Mouse (Mus musculus): ENCODE data around the gene LTO1. TPM values are rescaled to one million over a fixed set of nuclear protein-coding genes. Genes with fewer than 3 reads are reported as not detected.
"Not testable (repeated sequence)": the region's sequence is repeated elsewhere in the genome, so short reads cannot be mapped to it uniquely, and the experiment has no call there.

Gene LTO1
- 8.3 and 9.4 TPM in 2 replicates for polyA plus RNA-seq (2015; fragmentation: Nextera tagmentation; extraction: Ambion mirVana)

- Histone ChIP-seq H3K4me3 (replicated peaks) (peak within 1 kb of the TSS; percentile 91), H3K27ac (replicated peaks) (peak within 1 kb of the TSS; percentile 71), H3K36me3 (replicated peaks) (peaks cover 26% of the 10 kb centered on the region), H3K27me3 (0 out of 2 replicates have a peak, but pooled peaks cover 4% of the 10 kb centered on the region), H3K4me2 (peak within 1 kb of the TSS; percentile 93), H3K4me1 (replicated peaks) (peaks cover 20% of the 10 kb centered on the region), H3K9ac (peak within 1 kb of the TSS; percentile 80), H3K9me3 (replicated peaks) (no peaks in the 10 kb centered on the region)
- ATAC-seq (ENCODE audit: insufficient read depth): peak; percentile 96
- WGBS (ENCODE audit: insufficient replicate concordance): under 1% methylated on average over 55 of the region's 55 CpGs
Measured at GRCm38 (mm10) chr7:144914948-144915750, at the start of gene LTO1. Gene LTO1, plus strand, starts transcription at chr7:144915100.

- Histone ChIP-seq H3K27me3 (peaks cover 65% of the 10 kb centered on the region), H3K4me2 (no peak overlapping the region), H3K27ac (replicated peaks) (no peak overlapping the region), H3K4me1 (replicated peaks) (no peaks in the 10 kb centered on the region), H3K4me3 (replicated peaks) (no peak overlapping the region), H3K9me3 (replicated peaks) (no peaks in the 10 kb centered on the region), H3K9ac (no peak overlapping the region), H3K36me3 (replicated peaks) (no peaks in the 10 kb centered on the region)
- 44% methylated on average over 4 of the region's 4 CpGs for WGBS (ENCODE audit: insufficient replicate concordance)
- no peak for ATAC-seq (ENCODE audit: insufficient read depth)
Measured at GRCm38 (mm10) chr7:144867161-144867560, 47.7 kb upstream of the LTO1 start.

GRCm38 (mm10) chr7:144867602-144868001 is 47.3 kb upstream of the LTO1 start:
- 62% methylated on average over 8 of the region's 8 CpGs for WGBS (ENCODE audit: insufficient replicate concordance)
- H3K27me3 ChIP-seq: peaks cover 61% of the 10 kb centered on the region
- H3K27ac ChIP-seq (replicated peaks): no peak overlapping the region

GRCm38 (mm10) chr7:144872420-144872819 is 42.5 kb upstream of the LTO1 start:
- no peaks in the 10 kb centered on the region for H3K4me1 ChIP-seq (replicated peaks)
- 34% methylated on average over 4 of the region's 4 CpGs for WGBS (ENCODE audit: insufficient replicate concordance)
- ATAC-seq (ENCODE audit: insufficient read depth): no peak
- H3K9me3 ChIP-seq (replicated peaks): no peaks in the 10 kb centered on the region
- H3K4me2 ChIP-seq: no peak overlapping the region
- no peaks in the 10 kb centered on the region for H3K36me3 ChIP-seq (replicated peaks)
- H3K27me3 ChIP-seq: peaks cover 32% of the 10 kb centered on the region
- H3K4me3 ChIP-seq (replicated peaks): no peak overlapping the region
- no peak overlapping the region for H3K27ac ChIP-seq (replicated peaks)
- no peak overlapping the region for H3K9ac ChIP-seq

More at GRCm38 (mm10) chr7:144867602-144868001, 47.3 kb upstream of the LTO1 start:
- no peak for ATAC-seq (ENCODE audit: insufficient read depth)
- no peaks in the 10 kb centered on the region for H3K4me1 ChIP-seq (replicated peaks)
- H3K36me3 ChIP-seq (replicated peaks): no peaks in the 10 kb centered on the region
- no peak overlapping the region for H3K9ac ChIP-seq
- H3K9me3 ChIP-seq (replicated peaks): no peaks in the 10 kb centered on the region
- H3K4me3 ChIP-seq (replicated peaks): no peak overlapping the region
- H3K4me2 ChIP-seq: no peak overlapping the region

GRCm38 (mm10) chr7:144873160-144873559 is 41.7 kb upstream of the LTO1 start:
- no peak overlapping the region for H3K4me2 ChIP-seq
- no peaks in the 10 kb centered on the region for H3K9me3 ChIP-seq (replicated peaks)
- H3K27me3 ChIP-seq: peaks cover 28% of the 10 kb centered on the region
- no peak for ATAC-seq (ENCODE audit: insufficient read depth)
- H3K27ac ChIP-seq (replicated peaks): no peak overlapping the region
- no peaks in the 10 kb centered on the region for H3K4me1 ChIP-seq (replicated peaks)
- WGBS (ENCODE audit: insufficient replicate concordance): 63% methylated on average over 4 of the region's 4 CpGs
- H3K36me3 ChIP-seq (replicated peaks): no peaks in the 10 kb centered on the region
- H3K9ac ChIP-seq: no peak overlapping the region
- no peak overlapping the region for H3K4me3 ChIP-seq (replicated peaks)

GRCm38 (mm10) chr7:144874226-144874625 is 40.7 kb upstream of the LTO1 start:
- H3K36me3 ChIP-seq (replicated peaks): no peaks in the 10 kb centered on the region
- WGBS (ENCODE audit: insufficient replicate concordance): 58% methylated on average over 4 of the region's 4 CpGs
- no peak overlapping the region for H3K4me3 ChIP-seq (replicated peaks)
- H3K4me1 ChIP-seq (replicated peaks): no peaks in the 10 kb centered on the region
- H3K4me2 ChIP-seq: no peak overlapping the region
- H3K27me3 ChIP-seq: peaks cover 28% of the 10 kb centered on the region
- no peak for ATAC-seq (ENCODE audit: insufficient read depth)
- no peaks in the 10 kb centered on the region for H3K9me3 ChIP-seq (replicated peaks)
- H3K27ac ChIP-seq (replicated peaks): no peak overlapping the region
- no peak overlapping the region for H3K9ac ChIP-seq

GRCm38 (mm10) chr7:144878401-144878800 is 36.5 kb upstream of the LTO1 start:
- no peak for ATAC-seq (ENCODE audit: insufficient read depth)
- 81% methylated on average over 1 of the region's 1 CpGs for WGBS (ENCODE audit: insufficient replicate concordance)

GRCm38 (mm10) chr7:144883106-144883505 is 31.8 kb upstream of the LTO1 start:
- H3K4me2 ChIP-seq: no peak overlapping the region
- H3K9me3 ChIP-seq (replicated peaks): no peaks in the 10 kb centered on the region
- H3K27ac ChIP-seq (replicated peaks): no peak overlapping the region
- no peaks in the 10 kb centered on the region for H3K4me1 ChIP-seq (replicated peaks)
- no peak overlapping the region for H3K4me3 ChIP-seq (replicated peaks)
- no peak for ATAC-seq (ENCODE audit: insufficient read depth)
- H3K9ac ChIP-seq: no peak overlapping the region
- peaks cover 7% of the 10 kb centered on the region for H3K27me3 ChIP-seq
- WGBS (ENCODE audit: insufficient replicate concordance): 43% methylated on average over 2 of the region's 2 CpGs
- no peaks in the 10 kb centered on the region for H3K36me3 ChIP-seq (replicated peaks)

More at GRCm38 (mm10) chr7:144878401-144878800, 36.5 kb upstream of the LTO1 start:
- H3K27me3 ChIP-seq: peaks cover 22% of the 10 kb centered on the region
- no peaks in the 10 kb centered on the region for H3K9me3 ChIP-seq (replicated peaks)
- no peaks in the 10 kb centered on the region for H3K36me3 ChIP-seq (replicated peaks)
- H3K4me3 ChIP-seq (replicated peaks): no peak overlapping the region
- H3K27ac ChIP-seq (replicated peaks): no peak overlapping the region
- H3K4me2 ChIP-seq: no peak overlapping the region
- no peaks in the 10 kb centered on the region for H3K4me1 ChIP-seq (replicated peaks)
- H3K9ac ChIP-seq: no peak overlapping the region

- H3K27me3 ChIP-seq: peaks cover 42% of the 10 kb centered on the region
- H3K4me2 ChIP-seq: no peak overlapping the region
- no peak for ATAC-seq (ENCODE audit: insufficient read depth)
- H3K36me3 ChIP-seq (replicated peaks): no peaks in the 10 kb centered on the region
- H3K4me1 ChIP-seq (replicated peaks): no peaks in the 10 kb centered on the region
- no peaks in the 10 kb centered on the region for H3K9me3 ChIP-seq (replicated peaks)
- WGBS (ENCODE audit: insufficient replicate concordance): 49% methylated on average over 2 of the region's 2 CpGs
- no peak overlapping the region for H3K9ac ChIP-seq
- H3K27ac ChIP-seq (replicated peaks): no peak overlapping the region
- H3K4me3 ChIP-seq (replicated peaks): no peak overlapping the region
Measured at GRCm38 (mm10) chr7:144887672-144888071, 27.2 kb upstream of the LTO1 start.

- no peak for ATAC-seq (ENCODE audit: insufficient read depth)
- no peak overlapping the region for H3K27ac ChIP-seq (replicated peaks)
- H3K36me3 ChIP-seq (replicated peaks): no peaks in the 10 kb centered on the region
- no peak overlapping the region for H3K4me2 ChIP-seq
- no peaks in the 10 kb centered on the region for H3K4me1 ChIP-seq (replicated peaks)
- H3K4me3 ChIP-seq (replicated peaks): no peak overlapping the region
- peaks cover 51% of the 10 kb centered on the region for H3K27me3 ChIP-seq
- H3K9ac ChIP-seq: no peak overlapping the region
- no peaks in the 10 kb centered on the region for H3K9me3 ChIP-seq (replicated peaks)
- 14% methylated on average over 18 of the region's 18 CpGs for WGBS (ENCODE audit: insufficient replicate concordance)
Measured at GRCm38 (mm10) chr7:144888564-144889299, 26.2 kb upstream of the LTO1 start.

GRCm38 (mm10) chr7:144890661-144891060 is 24.2 kb upstream of the LTO1 start:
- H3K27ac ChIP-seq (replicated peaks); H3K9me3 ChIP-seq (replicated peaks); H3K36me3 ChIP-seq (replicated peaks); ATAC-seq (ENCODE audit: insufficient read depth); H3K4me3 ChIP-seq (replicated peaks); H3K4me1 ChIP-seq (replicated peaks); H3K4me2 ChIP-seq; H3K9ac ChIP-seq: not testable (repeated sequence)
- WGBS (ENCODE audit: insufficient replicate concordance): 60% methylated on average over 1 of the region's 1 CpGs
- peaks cover 69% of the 10 kb centered on the region for H3K27me3 ChIP-seq

All from liver, embryonic 15.5 days (tissue).